Mouse (Mus musculus) limb, embryonic 14.5 days (tissue): ENCODE data around the gene Ncapd2. TPM values are rescaled to one million over a fixed set of nuclear protein-coding genes. Genes with fewer than 3 reads are reported as not detected.

Source experiments
- ATAC-seq: fragments of 200-750 bp; cut with Nextera tagmentation; 2 replicates; pipeline ENCODE4 v1.8.0; 2017; ENCODE audit warnings: low read depth, moderate number of reproducible peaks, moderate TSS enrichment; ENCODE audit not compliant: low FRiP score
- DNase-seq: peaks from one replicate; pipeline ENCODE4 v3.0.0-alpha.2; 2015; ENCODE audit warnings: low spot score
- H3K27ac ChIP-seq: fragments of 300-500 bp; sonication (generic); replicated peaks from 2 replicates; pipeline ENCODE4 v1.5.1; 2014; ENCODE audit warnings: low read depth, mild to moderate bottlenecking, low read length, moderate library complexity, mixed read lengths
- H3K27me3 ChIP-seq: fragments of 300-500 bp; sonication (generic); 2 replicates; pipeline ENCODE4 v1.6.1; 2014; ENCODE audit warnings: low read length, mixed read lengths; ENCODE audit not compliant: control insufficient read depth, insufficient read depth
- H3K36me3 ChIP-seq: fragments of 300-500 bp; sonication (generic); 2 replicates; pipeline ENCODE4 v1.6.1; 2014; ENCODE audit warnings: mild to moderate bottlenecking, low read length, moderate library complexity, mixed read lengths; ENCODE audit not compliant: control insufficient read depth, insufficient read depth
- H3K4me1 ChIP-seq: fragments of 300-500 bp; sonication (generic); 2 replicates; pipeline ENCODE4 v1.6.1; 2014; ENCODE audit warnings: antibody characterized with exemption, low read length, mixed read lengths; ENCODE audit not compliant: control insufficient read depth, insufficient read depth
- H3K4me2 ChIP-seq: fragments of 300-500 bp; sonication (generic); replicated peaks from 2 replicates; pipeline ENCODE4 v1.6.1; 2014; ENCODE audit warnings: low read depth, mild to moderate bottlenecking, low read length, moderate library complexity; ENCODE audit not compliant: severe bottlenecking
- H3K4me3 ChIP-seq: fragments of 300-500 bp; sonication (generic); replicated peaks from 2 replicates; pipeline ENCODE4 v1.5.1; 2014; ENCODE audit warnings: low read length
- H3K9ac ChIP-seq: fragments of 300-500 bp; sonication (generic); 2 replicates; pipeline ENCODE4 v1.6.1; 2014; ENCODE audit warnings: mild to moderate bottlenecking, low read depth, low read length, moderate library complexity; ENCODE audit not compliant: severe bottlenecking
- H3K9me3 ChIP-seq: fragments of 300-500 bp; sonication (generic); 2 replicates; pipeline ENCODE4 v1.6.1; 2016; ENCODE audit warnings: low read length; ENCODE audit not compliant: control insufficient read depth
- POLR2A ChIP-seq: fragments of 200-500 bp; IDR thresholded peaks from 2 replicates; pipeline ENCODE4 v1.8.0; 2012; ENCODE audit warnings: inconsistent platforms, mild to moderate bottlenecking, moderate library complexity, borderline replicate concordance; ENCODE audit not compliant: insufficient read depth, insufficient read length; ENCODE audit errors: extremely low read depth
- WGBS: fragments of 180-500 bp; shearing (Covaris S2); extraction: QIAGEN DNeasy Blood & Tissue Kit; methylation state at CpG from one replicate; pipeline ENCODE4 v1.1.7; 2014; 5-methylcytosine and 5-hydroxymethylcytosine counted together
- polyA plus RNA-seq, 2 experiments: library from polyadenylated mRNA; depleted of rRNA in 1 of 2; stranded (reverse) in 1 of 2; unstranded in 1 of 2; fragments of >200 nt; fragmentation: Nextera tagmentation in 1 of 2; extraction: Ambion mirVana in 1 of 2; gene quantifications; 2 replicates each; pipeline versions ENCODE4 v1.2.1 to v1.2.3; 2012 to 2014

Gene Ncapd2
- polyA plus RNA-seq, 2 experiments, result 82.9 to 250 TPM

DNA sequence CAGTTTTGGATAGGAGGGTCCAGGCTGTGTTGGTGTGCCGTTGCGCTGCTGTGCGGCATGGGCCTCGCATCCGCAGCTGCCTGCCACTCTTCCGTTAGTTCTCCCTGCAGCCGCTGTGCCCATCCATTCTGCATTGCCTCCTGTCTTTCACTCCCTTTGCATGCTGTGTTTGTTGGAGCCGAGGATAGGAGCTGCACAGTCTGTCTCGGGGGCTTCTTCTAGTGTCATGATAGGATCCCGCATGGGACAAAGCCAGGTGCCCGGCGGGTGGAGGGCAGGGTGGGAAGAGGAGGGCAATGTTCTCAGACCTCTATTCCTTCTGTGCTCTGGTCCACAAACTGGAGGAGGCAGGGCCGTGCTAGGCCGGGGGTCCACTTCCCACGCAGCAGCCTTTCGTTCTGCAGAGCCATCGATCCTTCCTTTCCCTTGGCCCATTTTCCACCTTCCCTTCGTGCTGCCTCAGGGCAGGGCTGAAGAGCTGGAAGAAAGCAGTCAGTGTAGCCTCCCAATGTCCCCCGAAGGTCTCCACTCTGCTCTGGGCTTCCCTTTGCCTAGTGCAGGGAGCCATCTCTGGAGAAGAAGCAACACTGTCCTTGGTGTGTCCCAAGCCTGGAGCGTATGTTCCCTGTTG lies 29.7 kb upstream of the Ncapd2 start:
- Histone ChIP-seq H3K4me3 (no peak overlapping the region), H3K9me3 (no peaks in the 10 kb centered on the region), H3K36me3 (peaks cover 6% of the 10 kb centered on the region; the same call in 1 of the 2 replicates), H3K27me3 (no peaks in the 10 kb centered on the region), H3K27ac (no peak overlapping the region), H3K9ac (no peak overlapping the region), H3K4me1 (no peaks in the 10 kb centered on the region), H3K4me2 (no peak overlapping the region)
- no peak for ATAC-seq
- TF ChIP-seq POLR2A, result no peak
- WGBS, result 92% methylated on average over 20 of the region's 20 CpGs
- no peak for DNase-seq

DNA sequence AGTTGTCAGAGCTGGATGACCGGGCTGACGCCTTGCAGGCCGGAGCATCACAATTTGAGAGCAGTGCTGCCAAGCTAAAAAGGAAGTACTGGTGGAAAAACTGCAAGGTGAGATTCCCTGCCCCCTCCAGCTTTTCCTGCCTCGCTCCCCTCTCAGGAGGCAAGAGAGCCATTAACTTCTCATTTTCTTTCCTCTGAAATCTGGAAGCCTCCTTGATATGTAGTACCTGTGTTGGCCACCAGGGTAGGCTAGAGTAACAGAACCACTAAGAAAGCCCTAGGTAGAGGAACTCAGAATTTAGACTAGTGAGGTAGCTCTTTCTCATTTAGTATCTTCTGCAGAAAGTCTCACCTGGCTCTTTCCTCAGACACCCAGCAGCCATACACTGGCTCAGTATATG lies 27.5 kb upstream of the Ncapd2 start:
- Histone ChIP-seq H3K27me3 (no peaks in the 10 kb centered on the region), H3K9me3 (no peaks in the 10 kb centered on the region), H3K4me3 (no peak overlapping the region), H3K4me2 (no peak overlapping the region), H3K4me1 (no peaks in the 10 kb centered on the region), H3K36me3 (peaks cover 6% of the 10 kb centered on the region; the same call in 1 of the 2 replicates), H3K9ac (no peak overlapping the region), H3K27ac (no peak overlapping the region)
- no peak for TF ChIP-seq POLR2A
- 69% methylated on average over 4 of the region's 4 CpGs for WGBS
- ATAC-seq, result no peak
- DNase-seq, result peak; percentile 60

DNA sequence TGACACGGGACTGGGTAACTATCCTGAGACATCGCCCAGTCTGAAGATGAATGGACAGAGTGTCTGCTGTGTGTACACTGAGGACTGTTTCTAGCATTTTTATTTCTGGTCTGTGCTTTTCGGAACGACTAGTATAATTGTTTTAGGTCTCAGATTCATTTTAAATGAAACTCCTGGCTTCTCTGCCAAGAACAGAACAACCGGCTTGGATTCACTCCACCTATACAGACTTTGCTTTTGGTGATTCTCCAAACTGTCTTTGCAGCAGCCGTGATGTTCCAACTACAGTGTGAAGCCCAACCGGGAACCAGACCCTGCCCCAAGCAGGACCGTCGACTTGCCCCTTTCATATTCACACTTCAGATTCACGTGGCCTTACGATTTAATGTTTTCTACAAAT lies 26.4 kb upstream of the Ncapd2 start:
- no peak overlapping the region for H3K9ac ChIP-seq
- ATAC-seq, result no peak
- TF ChIP-seq POLR2A, result no peak
- H3K27ac ChIP-seq, result no peak overlapping the region
- H3K4me1 ChIP-seq, result no peaks in the 10 kb centered on the region
- 85% methylated on average over 11 of the region's 11 CpGs for WGBS
- H3K27me3 ChIP-seq, result no peaks in the 10 kb centered on the region
- no peak overlapping the region for H3K4me2 ChIP-seq
- no peaks in the 10 kb centered on the region for H3K9me3 ChIP-seq
- peaks cover 1% of the 10 kb centered on the region; the same call in 1 of the 2 replicates for H3K36me3 ChIP-seq
- no peak for DNase-seq
- H3K4me3 ChIP-seq, result no peak overlapping the region

DNA sequence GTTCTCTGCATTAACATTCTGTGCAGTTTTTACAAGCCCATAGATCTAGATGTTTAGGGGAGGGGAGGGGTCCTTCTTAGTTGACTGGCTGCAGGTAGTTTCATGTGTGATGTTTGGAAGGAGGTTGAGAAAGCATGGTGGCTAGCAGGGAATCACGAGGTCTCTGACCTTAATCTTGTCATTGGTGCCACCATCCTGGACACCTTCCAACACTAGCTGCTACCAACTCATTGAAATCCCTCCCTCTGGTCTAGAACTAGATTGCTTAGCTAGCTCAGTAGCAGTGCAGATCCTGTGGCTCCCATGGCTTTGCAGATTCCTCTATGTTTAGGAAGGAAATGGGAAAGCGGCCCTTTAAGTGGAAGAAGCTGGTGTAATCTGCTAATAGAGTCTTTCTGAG lies 25.4 kb upstream of the Ncapd2 start:
- H3K9me3 ChIP-seq, result no peaks in the 10 kb centered on the region
- ATAC-seq (no peak), DNase-seq (no peak)
- WGBS, result 89% methylated on average over 2 of the region's 2 CpGs
- no peaks in the 10 kb centered on the region for H3K4me1 ChIP-seq
- TF ChIP-seq POLR2A, result no peak
- H3K4me3 ChIP-seq, result no peak overlapping the region
- H3K36me3 ChIP-seq, result no peaks in the 10 kb centered on the region
- H3K27me3 ChIP-seq, result no peaks in the 10 kb centered on the region
- no peak overlapping the region for H3K27ac ChIP-seq
- H3K4me2 ChIP-seq, result no peak overlapping the region
- no peak overlapping the region for H3K9ac ChIP-seq

DNA sequence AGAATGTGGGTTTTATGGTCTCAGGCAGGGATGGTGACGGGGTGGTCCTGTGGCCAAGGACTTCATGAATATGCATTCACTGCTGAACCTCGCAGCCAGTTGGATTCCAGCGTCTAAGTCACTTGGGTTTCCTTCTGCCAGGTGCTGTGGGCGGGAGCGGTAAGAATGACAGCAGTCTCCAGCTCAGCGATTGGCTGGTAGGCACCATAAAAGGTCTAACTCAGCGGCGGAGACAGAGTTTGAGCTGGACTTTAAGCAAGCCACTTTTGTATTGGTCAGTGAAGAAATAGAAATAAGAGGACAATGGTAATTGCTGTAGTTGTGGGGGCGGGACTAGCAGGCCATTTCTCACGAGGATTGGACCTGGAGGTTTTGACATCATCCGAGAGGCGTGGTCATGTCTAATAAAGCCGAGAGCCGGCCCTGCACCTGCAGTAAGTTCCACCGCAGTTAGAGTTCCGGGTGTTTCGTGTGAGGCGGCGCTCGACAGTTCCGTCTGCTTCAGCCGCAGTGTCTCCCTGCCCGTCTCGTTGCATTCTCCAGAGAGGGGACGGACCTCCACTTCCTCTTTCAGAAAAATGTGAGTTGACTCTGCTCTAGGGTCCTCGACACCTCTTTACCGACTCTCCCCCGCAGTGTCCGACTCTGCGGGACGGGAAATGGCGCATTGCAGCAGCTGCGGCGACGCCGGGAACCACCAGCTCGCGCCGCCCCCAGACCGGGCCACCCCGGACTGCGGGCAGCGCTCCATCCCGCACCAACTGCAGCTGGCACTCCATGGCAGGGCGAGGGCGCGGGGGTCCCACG lies 23.9 kb upstream of the Ncapd2 start, which contains the start of gene Vamp1:
Vamp1 (plus strand) TSS at position 404 of the 807 bp plus-strand sequence.
- peak; percentile 76; the same call in 1 of the 2 replicates for TF ChIP-seq POLR2A
- Histone ChIP-seq H3K4me2 (peak within 1 kb of the TSS; percentile 88), H3K36me3 (no peaks in the 10 kb centered on the region), H3K9me3 (no peaks in the 10 kb centered on the region), H3K4me1 (no peaks in the 10 kb centered on the region), H3K27ac (peak within 1 kb of the TSS; percentile 56), H3K9ac (peak within 1 kb of the TSS; percentile 71), H3K4me3 (peak within 1 kb of the TSS; percentile 63), H3K27me3 (no peaks in the 10 kb centered on the region)
- 0% methylated on average over 47 of the region's 48 CpGs for WGBS
- ATAC-seq, result peak; percentile 95
- peak; percentile 98 for DNase-seq
